8 mouse cellular contexts compared by ENCODE assay signal in the genomic region with DNA sequence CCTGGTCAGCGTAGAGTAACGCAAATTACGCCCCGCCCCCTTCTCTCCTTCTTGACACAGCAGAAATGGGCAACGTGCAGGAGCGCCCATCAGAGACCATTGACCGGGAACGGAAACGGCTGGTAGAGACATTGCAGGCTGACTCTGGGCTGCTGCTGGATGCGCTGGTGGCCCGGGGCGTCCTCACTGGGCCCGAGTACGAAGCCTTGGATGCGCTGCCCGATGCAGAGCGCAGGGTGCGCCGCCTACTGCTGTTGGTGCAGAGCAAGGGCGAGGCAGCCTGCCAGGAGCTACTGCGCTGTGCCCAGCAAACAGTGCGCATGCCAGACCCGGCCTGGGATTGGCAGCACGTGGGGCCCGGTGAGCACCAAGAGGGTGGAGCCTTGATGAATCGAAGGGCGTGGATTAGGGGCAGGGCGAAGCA. TPM values are rescaled to one million over a fixed set of nuclear protein-coding genes. Genes with fewer than 3 reads are reported as not detected.
A peak's percentile ranks its signal among the peaks of the same experiment; 100 is the strongest.
DNase-seq lines count a peak whose midpoint lies in the region; ATAC-seq and TF ChIP-seq lines count a peak whose summit lies in the region.

No protein-coding gene starts in this region.

- peak; percentile 73 to 75 for DNase-seq in heart, postnatal 36 days
- DNase-seq in kidney, postnatal 4 days = peak; percentile 66 to 80
- peak; percentile 67 for DNase-seq in naive thymus-derived CD4-positive, alpha-beta T cell, adult 2 months (ENCODE audit: low read depth)
- DNase-seq in urinary bladder, postnatal 25 days (ENCODE audit: low spot score) = peak; percentile 68

- peak; percentile 73 for ATAC-seq in cerebellum, adult (ENCODE audit: insufficient number of reproducible peaks, low FRiP score, low TSS enrichment)
- ATAC-seq in forebrain, embryonic 15.5 days (replicated peaks) = peak; percentile 69
- ATAC-seq in liver, embryonic 12.5 days = peak; percentile 54; the same call in 1 of the 2 replicates

- peaks cover 68% of the 10 kb centered on the region for H3K4me1 ChIP-seq in E14TG2a.4 (replicated peaks; ENCODE audit: low read depth, low read length)
- H3K4me1 ChIP-seq in forebrain, embryonic 15.5 days = peaks cover 24% of the 10 kb centered on the region
- H3K4me1 ChIP-seq in liver, embryonic 12.5 days = peaks cover 41% of the 10 kb centered on the region

- no peak overlapping the region for H3K27ac ChIP-seq in forebrain, embryonic 15.5 days (replicated peaks)
- H3K27ac ChIP-seq in liver, embryonic 12.5 days = no peak overlapping the region

- TF ChIP-seq CTCF in E14TG2a.4 (conservative IDR thresholded peaks at IDR 0.05; ENCODE audit: low read length) = no peak

- peaks cover 23% of the 10 kb centered on the region for H3K36me3 ChIP-seq in E14TG2a.4 (ENCODE audit: insufficient read depth, low read length)
- peaks cover 28% of the 10 kb centered on the region for H3K36me3 ChIP-seq in forebrain, embryonic 15.5 days
- H3K36me3 ChIP-seq in liver, embryonic 12.5 days = no peaks in the 10 kb centered on the region

- peak overlapping the region; percentile 26; the same call in 1 of the 2 replicates for H3K9ac ChIP-seq in forebrain, embryonic 15.5 days (replicated peaks)
- no peak overlapping the region for H3K9ac ChIP-seq in liver, embryonic 12.5 days

- intact Hi-C loops in heart, postnatal 36 days (cut with DNase I) = loop anchor here (10.0 kb wide), 1 partner anchor 624 kb away; no protein-coding TSS in a partner anchor

- no peaks in the 10 kb centered on the region for H3K9me3 ChIP-seq in E14TG2a.4 (ENCODE audit: low read length)
- no peaks in the 10 kb centered on the region for H3K9me3 ChIP-seq in forebrain, embryonic 15.5 days
- H3K9me3 ChIP-seq in liver, embryonic 12.5 days (replicated peaks) = no peaks in the 10 kb centered on the region

- peak overlapping the region; percentile 49 for H3K4me2 ChIP-seq in forebrain, embryonic 15.5 days (replicated peaks)
- peak overlapping the region; percentile 58 for H3K4me2 ChIP-seq in liver, embryonic 12.5 days

- under 1% methylated on average over 28 of the region's 28 CpGs for WGBS in forebrain, embryonic 15.5 days
- 6% methylated on average over 28 of the region's 28 CpGs for WGBS in liver, embryonic 12.5 days (ENCODE audit: insufficient replicate concordance)

- H3K4me3 ChIP-seq in E14TG2a.4 (replicated peaks; ENCODE audit: low read length) = peak overlapping the region; percentile 70
- H3K4me3 ChIP-seq in forebrain, embryonic 15.5 days = peak overlapping the region; percentile 27
- peak overlapping the region; percentile 26 for H3K4me3 ChIP-seq in liver, embryonic 12.5 days

- H3K27me3 ChIP-seq in E14TG2a.4 (ENCODE audit: insufficient read depth, low read length) = peaks cover 88% of the 10 kb centered on the region
- peaks cover 46% of the 10 kb centered on the region for H3K27me3 ChIP-seq in forebrain, embryonic 15.5 days
- H3K27me3 ChIP-seq in liver, embryonic 12.5 days (replicated peaks) = peaks cover 99% of the 10 kb centered on the region

RNA-seq across cellular contexts. Expression of a gene that starts 3.0 kb away (rescaled TPM):
- polyA plus RNA-seq in forebrain, embryonic 15.5 days (2015; fragmentation: Nextera tagmentation; extraction: Ambion mirVana) = 2.0 and 2.2 TPM in 2 replicates
- 10 to 100 TPM; 19.3 to 22.1 TPM for total RNA-seq in heart, postnatal 36 days (2021)
- 0.12 and 0.18 TPM in 2 replicates for polyA plus RNA-seq in liver, embryonic 12.5 days (2016; fragmentation: Nextera tagmentation; extraction: Ambion mirVana)

RNA-seq across cellular contexts. Expression of a gene that starts 9.3 kb away (rescaled TPM):
- 0.15 and 0.34 TPM in 2 replicates for polyA plus RNA-seq in forebrain, embryonic 15.5 days (2015; fragmentation: Nextera tagmentation; extraction: Ambion mirVana)
- total RNA-seq in heart, postnatal 36 days (2021) = 1 to 10 TPM; 1.6 to 2.6 TPM
- not detected in 2 replicates for polyA plus RNA-seq in liver, embryonic 12.5 days (2016; fragmentation: Nextera tagmentation; extraction: Ambion mirVana)

RNA-seq across cellular contexts. Expression of a gene that starts 10.7 kb away (rescaled TPM):
- 96.2 and 101 TPM in 2 replicates for polyA plus RNA-seq in forebrain, embryonic 15.5 days (2015; fragmentation: Nextera tagmentation; extraction: Ambion mirVana)
- total RNA-seq in heart, postnatal 36 days (2021) = under 1 TPM; 0.70 to 0.97 TPM
- polyA plus RNA-seq in liver, embryonic 12.5 days (2016; fragmentation: Nextera tagmentation; extraction: Ambion mirVana) = 1.6 TPM in 2 replicates

RNA-seq across cellular contexts. Expression of a gene that starts 14.5 kb away (rescaled TPM):
- polyA plus RNA-seq in forebrain, embryonic 15.5 days (2015; fragmentation: Nextera tagmentation; extraction: Ambion mirVana) = 0.72 and 0.85 TPM in 2 replicates
- total RNA-seq in heart, postnatal 36 days (2021) = 1 to 10 TPM; 2.3 to 3.4 TPM
- 1.2 and 1.5 TPM in 2 replicates for polyA plus RNA-seq in liver, embryonic 12.5 days (2016; fragmentation: Nextera tagmentation; extraction: Ambion mirVana)

RNA-seq across cellular contexts. Expression of a gene that starts 14.5 kb away (rescaled TPM):
- polyA plus RNA-seq in forebrain, embryonic 15.5 days (2015; fragmentation: Nextera tagmentation; extraction: Ambion mirVana) = 21.1 and 23.7 TPM in 2 replicates
- 1 to 10 TPM; 4.9 to 5.8 TPM for total RNA-seq in heart, postnatal 36 days (2021)
- 17.7 and 18.3 TPM in 2 replicates for polyA plus RNA-seq in liver, embryonic 12.5 days (2016; fragmentation: Nextera tagmentation; extraction: Ambion mirVana)

Comparison
In these comparisons a context has a peak if more than half of its experiments do, and no peak if none do; other contexts are left out.
1. RNA of a gene that starts 10.7 kb away (polyA plus RNA-seq): 96.2 to 101 TPM in forebrain, embryonic 15.5 days; 1.6 TPM in liver, embryonic 12.5 days; every median in the first group is over 10 times any median in the second.
2. Peak in every context shown above with its lines, with median percentiles within 50 percentile points of each other: H3K4me3 ChIP-seq, ATAC-seq and DNase-seq.